Mouse (Mus musculus) layer of hippocampus, adult 2 months (tissue): ENCODE data around the gene Trex2. TPM values are rescaled to one million over a fixed set of nuclear protein-coding genes. Genes with fewer than 3 reads are reported as not detected.
"Not testable (repeated sequence)": the region's sequence is repeated elsewhere in the genome, so short reads cannot be mapped to it uniquely, and the experiment has no call there.

Experiments
- DNase-seq, 2 experiments: peaks; one replicate each; pipeline ENCODE4 v3.0.0; 2022; ENCODE audit warnings: low spot score in 2 of 2
- H3K27ac ChIP-seq: fragments of 200-600 bp; 2 replicates; pipeline ENCODE4 v1.8.1; 2022
- H3K4me3 ChIP-seq: fragments of 200-600 bp; 2 replicates; pipeline ENCODE4 v1.8.1; 2022; ENCODE audit warnings: mild to moderate bottlenecking
- CTCF ChIP-seq: fragments of 200-600 bp; conservative IDR thresholded peaks from 2 replicates; pipeline ENCODE4 v1.8.1; 2022; ENCODE audit warnings: antibody characterized with exemption, mild to moderate bottlenecking, moderate library complexity
- total RNA-seq, 2 experiments: library from RNA; stranded (reverse); gene quantifications; 2 replicates each; pipeline ENCODE4 v1.2.3; 2021

The Trex2 gene
- total RNA-seq, 2 experiments from 2014 or later: not detected

- no peak for DNase-seq
- TF ChIP-seq CTCF: no peak
- Histone ChIP-seq H3K4me3 (no peak overlapping the region), H3K27ac (no peak overlapping the region)
Measured at GRCm38 (mm10) chrX:73468330-73468729, 33.2 kb upstream of the Trex2 start.

GRCm38 (mm10) chrX:73467446-73468241, 32.5 kb upstream of the Trex2 start:
- no peak for TF ChIP-seq CTCF
- Histone ChIP-seq H3K27ac (no peak overlapping the region), H3K4me3 (no peak overlapping the region)
- no peak for DNase-seq

DNA sequence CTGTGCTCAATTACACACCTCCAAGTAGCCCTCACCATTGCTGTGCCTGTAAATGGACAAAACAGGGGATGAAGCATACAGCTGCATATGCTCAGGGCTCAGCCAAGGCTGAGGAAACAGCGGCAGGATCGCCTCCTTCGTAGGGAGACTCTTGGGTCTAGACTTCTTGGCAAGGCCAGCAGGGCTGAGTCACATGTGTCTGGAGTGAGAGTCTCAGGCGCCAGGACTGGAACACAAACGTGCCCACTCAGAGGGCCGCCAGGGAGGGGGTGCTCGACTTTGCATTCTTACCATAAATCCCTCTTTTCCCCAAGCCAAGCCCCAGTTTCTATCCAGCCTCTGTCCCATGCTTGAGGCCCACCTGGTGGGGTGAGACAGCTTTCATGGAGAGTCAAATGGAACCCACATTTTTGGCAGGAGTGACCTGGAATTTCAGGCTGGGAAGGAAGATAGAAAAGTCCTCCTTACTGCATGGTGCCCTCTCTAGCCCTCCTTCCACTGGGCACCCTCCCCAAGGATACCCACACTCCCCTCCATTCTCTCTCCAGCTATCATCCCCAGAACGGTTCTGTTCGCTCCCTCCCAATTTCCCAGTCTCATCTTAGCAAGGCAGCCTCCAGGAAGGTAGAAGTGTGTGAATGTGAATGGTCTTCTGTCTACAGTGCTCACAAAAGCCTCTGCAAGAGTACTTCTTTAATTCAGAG, 30.5 kb upstream of the Trex2 start:
- DNase-seq: no peak

GRCm38 (mm10) chrX:73460792-73461191, 25.6 kb upstream of the Trex2 start:
- no peak overlapping the region for H3K4me3 ChIP-seq
- no peak overlapping the region for H3K27ac ChIP-seq
- no peak for TF ChIP-seq CTCF
- no peak for DNase-seq

More for the DNA sequence above, 30.5 kb upstream of the Trex2 start:
- H3K4me3 ChIP-seq: no peak overlapping the region
- no peak overlapping the region for H3K27ac ChIP-seq
- TF ChIP-seq CTCF: no peak

GRCm38 (mm10) chrX:73458877-73459392, 23.8 kb upstream of the Trex2 start, which contains the start of gene Haus7:
TSS of gene Haus7 (minus strand) at chrX:73459044.
- peak within 1 kb of the TSS; percentile 57 for H3K4me3 ChIP-seq
- H3K27ac ChIP-seq: no peak within 1 kb of the TSS
- peak; percentile 85 to 94 for DNase-seq
- peak; percentile 74 for TF ChIP-seq CTCF

- peak; percentile 34 to 64 for DNase-seq
- TF ChIP-seq CTCF: peak; percentile 80
- Histone ChIP-seq H3K27ac (no peak overlapping the region), H3K4me3 (no peak overlapping the region)
Measured at GRCm38 (mm10) chrX:73451949-73452348, 16.8 kb upstream of the Trex2 start.

- DNase-seq: no peak
- Histone ChIP-seq H3K27ac (no peak overlapping the region), H3K4me3 (no peak overlapping the region)
- TF ChIP-seq CTCF: no peak
Measured at GRCm38 (mm10) chrX:73441428-73441827, 6.3 kb upstream of the Trex2 start.

DNA sequence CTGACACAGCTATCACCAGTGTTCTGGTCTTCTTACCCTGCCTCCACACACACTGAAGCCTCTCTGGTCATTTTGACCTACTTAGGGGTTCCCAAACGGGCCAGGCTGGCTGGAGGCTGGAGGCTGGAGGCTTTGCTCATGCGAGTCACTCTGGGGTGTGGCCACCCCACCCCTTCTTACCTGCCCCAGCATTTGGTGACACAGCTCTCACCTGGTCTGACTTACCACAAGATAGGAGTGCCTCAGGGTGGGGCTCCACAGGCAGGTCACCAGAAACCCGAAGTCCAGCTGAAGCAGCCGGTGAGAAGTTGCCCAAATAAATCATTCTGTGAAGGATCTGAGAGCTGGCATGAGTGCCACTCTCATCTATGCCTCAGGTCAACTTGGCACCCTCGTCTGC, 2.3 kb downstream of the Trex2 start:
- H3K4me3 ChIP-seq: no peak overlapping the region
- no peak overlapping the region for H3K27ac ChIP-seq
- TF ChIP-seq CTCF: no peak
- DNase-seq: no peak

DNA sequence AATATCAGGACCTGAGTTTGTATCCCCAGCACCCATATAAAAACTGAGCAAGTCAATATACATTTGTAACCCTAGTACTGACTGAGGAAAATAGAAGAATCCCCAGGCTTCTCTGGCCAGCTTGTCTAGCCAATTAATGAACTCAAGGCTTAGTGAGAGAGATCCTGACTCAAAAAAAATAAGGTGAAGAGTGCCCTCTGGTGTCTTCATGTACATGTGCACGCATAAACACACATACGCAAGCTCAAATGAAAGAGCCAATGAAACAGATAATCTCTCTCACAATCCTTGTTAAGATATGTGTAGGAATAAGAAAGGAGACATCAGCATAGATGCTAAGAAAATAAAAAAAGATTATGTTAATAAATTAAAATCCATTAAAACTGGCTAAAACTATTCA, 5.1 kb downstream of the Trex2 start:
- no peak for DNase-seq
- Histone ChIP-seq H3K4me3 (no peak overlapping the region), H3K27ac (no peak overlapping the region)
- TF ChIP-seq CTCF: peak; percentile 73

- TF ChIP-seq CTCF: peak; percentile 57
Measured at GRCm38 (mm10) chrX:73412767-73413166, 22.4 kb downstream of the Trex2 start.

DNA sequence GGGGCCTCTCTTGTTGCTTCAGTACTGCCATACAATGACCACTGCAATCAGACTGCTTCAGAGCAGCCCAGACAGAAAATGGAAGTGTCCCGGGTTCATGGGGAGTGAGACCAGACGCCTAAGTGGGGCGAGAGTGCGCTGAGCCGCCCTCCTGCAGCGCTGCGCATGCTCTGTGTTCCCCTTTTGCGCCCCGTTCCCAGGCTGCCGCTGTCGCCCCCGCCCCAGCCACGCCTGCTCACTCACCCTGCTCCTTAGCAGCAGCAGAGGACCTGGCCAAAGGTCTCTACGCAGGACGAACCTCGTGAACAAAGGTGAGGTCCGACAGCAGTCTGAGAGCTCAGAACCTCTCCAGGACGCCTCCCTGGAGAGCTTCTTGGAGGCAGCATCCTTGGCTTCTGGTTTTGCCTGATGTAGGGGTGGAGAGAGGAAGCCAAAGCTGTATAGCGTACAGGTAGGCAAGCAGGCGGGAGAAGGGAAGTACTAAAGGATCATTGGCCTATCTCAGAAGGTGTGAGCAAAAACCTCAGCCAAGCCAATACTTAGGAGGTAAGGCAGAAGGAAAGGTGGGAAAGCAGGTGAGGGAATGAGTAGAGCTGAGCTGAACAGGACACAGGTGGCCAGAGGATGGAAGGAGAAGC, 24.1 kb downstream of the Trex2 start, which contains the start of gene Zfp92:
Gene Zfp92 (plus strand): TSS at position 217 of the 638 bp plus-strand sequence.
- Histone ChIP-seq H3K27ac (no peak within 1 kb of the TSS; the same call in 1 of the 2 replicates), H3K4me3 (peak within 1 kb of the TSS; percentile 45)
- TF ChIP-seq CTCF: no peak
- DNase-seq: peak; percentile 7 to 18

More at GRCm38 (mm10) chrX:73412767-73413166, 22.4 kb downstream of the Trex2 start:
- no peak overlapping the region for H3K4me3 ChIP-seq
- DNase-seq: no peak
- no peak overlapping the region for H3K27ac ChIP-seq

- TF ChIP-seq CTCF: no peak
- no peak overlapping the region for H3K27ac ChIP-seq
- H3K4me3 ChIP-seq: no peak overlapping the region
- no peak for DNase-seq
Measured at GRCm38 (mm10) chrX:73401616-73402015, 33.5 kb downstream of the Trex2 start.

DNA sequence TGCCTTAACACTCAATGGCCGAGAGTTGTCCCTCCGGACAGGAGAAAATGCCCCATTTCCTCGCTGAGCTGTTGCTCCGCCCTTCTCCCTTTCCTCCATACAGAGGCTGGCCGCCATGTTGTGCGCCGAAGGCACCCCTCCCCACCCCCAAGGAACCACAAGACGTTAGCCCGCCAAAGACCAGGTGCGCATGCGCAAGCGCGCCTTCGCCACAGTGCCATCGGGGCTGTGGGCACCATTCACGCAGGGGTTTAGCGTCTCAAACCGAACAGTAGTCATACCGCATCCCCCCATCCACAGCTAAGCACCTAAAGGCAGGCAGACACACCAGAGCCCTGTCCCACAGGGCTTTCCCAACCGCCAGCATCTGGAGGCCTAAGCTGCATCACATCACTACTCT, 34.2 kb downstream of the Trex2 start:
- H3K27ac ChIP-seq: no peak overlapping the region
- no peak for DNase-seq
- H3K4me3 ChIP-seq: no peak overlapping the region
- TF ChIP-seq CTCF: no peak

DNA sequence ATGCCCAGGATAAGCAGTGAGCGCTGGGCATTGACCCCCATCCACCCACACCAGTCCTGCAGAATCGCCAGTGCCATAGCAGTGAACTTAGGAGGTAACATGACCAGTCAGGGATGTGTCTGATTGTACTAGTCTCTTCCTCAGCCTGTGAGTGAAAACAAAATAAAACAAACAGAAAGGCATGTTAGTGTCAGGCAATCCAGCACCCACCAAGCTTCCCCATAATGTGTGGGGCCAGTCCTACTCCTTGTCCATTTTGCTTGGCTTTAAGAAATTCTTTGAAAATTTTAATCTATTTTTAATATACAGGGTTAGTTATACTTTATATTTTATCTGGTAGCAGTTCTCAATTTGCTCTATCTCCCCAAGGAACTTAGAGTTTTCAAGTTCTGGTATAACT, 36.5 kb downstream of the Trex2 start, which contains the start of gene Gm18336:
Gene Gm18336 (minus strand): TSS at position 101 of the 400 bp plus-strand sequence.
- not testable (repeated sequence) for H3K4me3 ChIP-seq, H3K27ac ChIP-seq, DNase-seq
